Mouse (Mus musculus) gonadal fat pad, adult 2 months (tissue): ENCODE results near the gene Nceh1. TPM values are rescaled to one million over a fixed set of nuclear protein-coding genes. Genes with fewer than 3 reads are reported as not detected.

Source experiments
- DNase-seq: peaks from one replicate; pipeline ENCODE4 v3.0.0-alpha.2; 2012; ENCODE audit warnings: low read depth
- polyA plus RNA-seq: library from polyadenylated mRNA; depleted of rRNA; stranded (reverse); fragments of >200 nt; gene quantifications from 2 replicates; pipeline ENCODE4 v1.2.3, GENCODE M21; 2012

The Nceh1 gene
- polyA plus RNA-seq, 1 experiment: 8.8 TPM

DNA sequence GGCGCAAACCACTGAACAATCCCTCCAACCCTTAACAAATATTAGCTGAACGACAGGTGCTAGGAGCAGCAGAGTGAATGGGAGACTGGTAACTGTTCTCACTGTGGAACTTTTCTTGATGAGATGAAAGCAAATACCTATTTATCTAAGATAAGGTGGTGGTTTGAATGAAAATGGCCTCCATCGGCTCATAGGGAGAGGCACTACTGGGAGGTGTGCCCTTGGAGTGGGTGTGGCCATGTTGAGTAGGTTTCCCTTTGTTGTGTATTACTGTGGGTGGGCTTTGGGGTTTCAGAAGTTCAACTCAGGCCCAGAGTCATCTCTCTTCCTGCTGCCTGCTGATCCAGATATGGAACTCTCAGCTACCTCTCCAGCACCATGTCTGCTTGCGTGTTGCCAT is 8.1 kb downstream of the Nceh1 start:
- DNase-seq: no peak

DNA sequence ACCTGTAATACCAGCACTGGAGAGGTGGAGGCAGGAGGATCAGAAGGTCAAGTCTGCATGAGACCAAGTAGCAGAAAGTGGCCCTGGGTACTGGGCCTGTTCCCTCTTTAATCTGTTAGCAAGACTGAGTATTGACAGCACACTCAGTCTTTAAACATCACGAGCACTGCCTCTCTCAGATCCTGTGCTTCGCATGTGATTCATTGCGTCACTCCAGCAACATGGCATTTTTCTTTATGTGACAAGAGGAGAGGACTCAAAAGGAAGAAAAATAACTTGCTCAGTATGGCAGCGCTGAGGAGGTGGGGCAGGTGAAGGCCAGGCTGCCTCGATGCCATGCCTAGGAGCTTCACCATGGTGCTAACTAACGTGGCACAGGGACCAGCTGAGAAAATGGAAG is 9.1 kb downstream of the Nceh1 start:
- no peak for DNase-seq

DNA sequence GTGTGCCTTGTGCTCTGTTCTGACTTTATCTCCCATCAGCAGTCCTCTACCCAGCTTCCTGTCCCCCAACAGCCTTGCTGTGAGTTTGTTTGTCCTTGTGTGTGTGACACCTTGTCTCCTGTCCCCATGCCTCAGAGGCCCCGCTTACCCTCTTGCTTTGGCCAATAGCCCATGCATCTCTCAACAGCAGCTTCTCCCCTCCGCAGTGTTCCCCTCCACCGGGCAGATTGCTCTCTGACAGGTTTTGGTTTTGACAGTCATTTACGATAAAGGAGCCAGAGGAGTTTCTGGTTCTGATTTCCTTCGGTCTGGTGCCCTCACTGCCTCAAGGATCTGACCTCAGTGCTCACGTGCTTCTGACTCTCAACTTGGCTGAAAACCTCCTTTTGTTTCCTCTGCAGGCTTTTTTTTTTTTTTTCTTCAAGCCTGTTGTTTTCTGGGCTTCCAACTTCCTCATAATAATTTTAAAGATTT is 11.1 kb downstream of the Nceh1 start:
- no peak for DNase-seq

- no peak for DNase-seq
Measured at GRCm38 (mm10) chr3:27195153-27195552, 12.4 kb downstream of the Nceh1 start.

DNA sequence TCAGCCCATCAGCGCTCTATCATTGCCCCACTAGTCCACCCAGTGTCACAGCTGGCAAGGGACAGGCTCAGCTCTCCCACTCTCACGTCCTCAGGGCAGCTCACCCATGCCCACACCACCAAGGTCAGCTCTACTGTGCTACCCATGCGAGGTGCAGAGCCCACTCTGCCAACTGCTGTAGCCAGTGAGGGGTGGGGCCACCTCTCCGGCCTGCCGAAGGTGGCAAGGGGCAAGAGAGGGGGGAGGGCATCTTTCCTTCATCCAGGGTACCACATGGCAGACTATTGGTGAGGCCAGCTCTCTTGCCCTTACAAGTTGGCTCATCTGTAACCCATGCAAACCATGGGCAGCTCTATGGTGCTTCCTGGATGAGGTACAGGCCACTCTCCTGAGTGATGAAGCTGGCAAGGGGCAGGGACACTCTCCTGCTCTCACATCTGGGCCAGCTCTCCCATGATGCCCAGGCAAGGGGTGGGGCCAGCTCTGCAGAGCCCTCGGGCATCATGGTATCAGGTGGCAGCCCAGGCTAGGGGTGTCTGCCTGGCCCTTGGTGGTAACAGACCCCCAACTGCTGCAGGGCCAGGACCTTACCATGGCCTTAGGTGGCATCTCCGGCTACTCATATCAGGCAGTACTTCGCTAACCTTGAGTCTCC is 12.9 kb downstream of the Nceh1 start:
- no peak for DNase-seq

DNA sequence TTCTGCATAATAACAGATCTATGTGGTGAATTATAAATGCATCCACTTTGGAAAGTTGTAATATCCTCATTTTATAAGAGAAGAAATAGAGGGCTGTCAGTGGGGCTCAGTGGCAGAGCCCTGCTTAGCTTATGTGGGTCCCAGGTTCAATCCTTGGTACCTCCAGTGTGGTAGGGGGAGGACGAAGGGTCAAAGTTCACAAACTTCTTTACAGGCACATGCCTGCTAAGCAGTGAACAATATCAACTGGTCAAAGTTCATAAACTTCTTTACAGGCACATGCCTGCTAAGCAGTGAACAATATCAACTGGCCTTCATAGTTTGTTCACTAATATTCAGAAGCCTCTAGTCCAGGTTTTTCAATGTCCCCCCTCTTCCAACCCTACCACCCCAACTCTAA is 13.8 kb downstream of the Nceh1 start:
- no peak for DNase-seq

DNA sequence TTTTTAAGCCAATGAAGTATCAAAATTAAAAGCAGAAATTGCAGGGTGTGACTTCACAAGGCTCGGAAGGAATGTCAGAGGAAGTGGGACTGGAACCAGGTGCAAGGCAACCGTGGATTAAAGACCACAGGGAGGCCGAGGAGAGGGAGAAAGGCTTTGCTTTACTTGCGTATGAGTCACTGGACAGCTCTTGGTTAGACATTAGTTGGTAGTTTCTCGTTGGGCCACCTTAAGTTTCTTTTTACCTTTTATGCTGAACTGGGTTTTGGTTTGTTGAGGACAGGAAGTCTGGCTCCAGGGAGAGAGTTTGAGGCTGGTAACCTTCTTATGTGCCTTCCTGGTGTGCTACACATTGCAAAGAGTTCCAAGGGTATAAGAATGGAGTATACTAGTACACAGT is 15.1 kb downstream of the Nceh1 start:
- DNase-seq: no peak

- no peak for DNase-seq
Measured at GRCm38 (mm10) chr3:27199120-27199519, 16.4 kb downstream of the Nceh1 start.

DNA sequence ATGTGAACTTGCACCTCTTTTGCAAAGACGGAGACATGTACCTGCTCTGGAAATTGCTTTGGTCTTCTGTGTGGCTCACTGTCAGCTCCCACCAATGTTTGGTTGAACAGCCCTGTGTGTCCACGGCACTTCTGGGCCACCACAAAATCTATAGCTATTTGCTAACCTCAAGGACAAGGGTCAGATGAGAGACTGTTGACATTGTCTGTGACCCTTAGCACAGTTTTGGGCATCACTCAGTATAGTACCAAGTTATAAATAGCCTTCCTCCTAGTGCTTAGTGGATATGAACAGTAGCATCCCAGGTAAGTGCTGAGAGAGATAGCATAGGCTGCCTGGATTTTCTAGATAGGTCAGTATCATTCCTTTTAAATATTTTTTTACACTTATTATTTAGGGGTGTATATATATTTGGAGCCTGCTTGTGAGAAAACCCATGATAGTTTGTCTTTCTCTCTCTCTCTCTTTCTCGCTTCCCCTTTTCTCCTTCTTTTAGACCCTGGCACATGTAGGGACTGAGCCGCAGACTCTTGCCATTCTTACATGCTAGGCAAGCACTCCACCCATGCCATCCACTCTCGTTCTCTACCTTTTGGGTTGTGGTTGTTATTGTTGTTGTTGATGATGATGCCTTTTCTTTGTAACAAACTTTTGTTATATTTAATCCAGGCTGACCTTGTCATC is 19.1 kb downstream of the Nceh1 start:
- no peak for DNase-seq

DNA sequence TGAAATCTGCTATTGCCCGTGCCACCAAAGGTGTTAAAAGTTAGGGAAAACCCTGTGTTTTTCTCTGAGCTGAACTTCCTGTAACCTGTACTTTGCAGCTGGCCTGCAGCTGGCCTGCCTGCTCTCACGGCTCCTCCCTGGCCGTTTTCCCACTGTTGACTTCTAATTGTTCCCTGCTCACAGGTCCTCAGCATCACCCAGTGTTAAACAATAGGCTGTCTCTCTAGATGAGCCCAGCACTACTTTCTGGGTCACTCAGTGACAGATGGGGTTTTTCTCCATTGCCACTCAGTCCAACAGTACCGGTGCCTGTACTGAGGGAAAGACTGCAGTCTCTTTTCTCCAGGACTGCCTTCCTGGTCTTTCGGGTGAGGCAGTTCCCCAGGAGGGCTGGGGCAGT is 22.3 kb downstream of the Nceh1 start:
- no peak for DNase-seq

DNA sequence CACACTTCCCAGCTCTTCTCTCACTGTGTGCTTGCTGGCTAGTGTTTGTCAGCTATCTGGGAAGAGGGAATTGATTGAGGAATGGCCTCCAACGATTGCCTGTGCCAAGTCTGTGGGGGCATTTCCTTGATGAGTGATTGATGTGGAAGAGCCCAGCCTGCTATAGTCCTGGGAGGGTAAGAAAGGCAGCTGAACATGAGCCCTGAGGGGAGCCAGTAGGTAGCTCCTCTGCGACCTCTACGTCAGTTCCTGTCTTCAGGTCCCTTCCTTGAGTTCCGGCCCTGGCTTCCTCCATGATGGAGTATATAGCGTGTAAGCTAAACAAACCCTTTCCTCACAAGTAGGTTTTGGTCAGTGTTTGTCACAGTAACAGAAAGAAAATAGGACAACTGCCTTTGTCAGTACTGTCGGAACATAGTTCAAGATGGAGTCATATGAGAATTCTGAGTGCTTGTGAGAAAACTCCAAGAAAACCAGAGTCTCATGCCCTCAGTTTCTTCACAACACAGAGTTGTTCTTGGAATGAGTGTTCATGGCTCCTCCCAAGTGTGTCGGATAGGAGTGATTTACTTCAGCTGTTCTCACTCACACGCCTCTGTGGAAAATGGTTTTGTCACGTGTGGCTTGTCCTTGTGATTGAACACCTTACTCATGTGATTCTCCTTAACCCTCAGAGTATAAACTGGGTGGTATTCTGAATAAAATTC is 22.9 kb downstream of the Nceh1 start:
- DNase-seq: no peak

DNA sequence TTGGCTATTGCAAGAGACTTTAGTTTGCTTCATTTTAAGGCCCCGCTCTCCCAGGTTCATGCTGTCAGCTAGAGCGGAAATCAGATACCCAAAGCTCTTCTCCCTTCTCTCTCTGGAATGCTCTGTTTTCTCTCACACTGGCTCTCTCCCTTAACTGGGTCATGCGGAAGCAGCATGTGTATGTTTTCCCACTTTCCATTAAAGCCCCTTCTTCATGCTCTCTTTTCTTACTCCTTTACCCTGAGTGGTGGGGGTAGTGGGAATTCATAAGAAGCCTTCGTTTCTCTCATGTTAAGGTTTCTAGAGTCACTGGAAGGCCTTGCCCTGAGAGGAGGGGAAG is 23.4 kb downstream of the Nceh1 start:
- no peak for DNase-seq

DNA sequence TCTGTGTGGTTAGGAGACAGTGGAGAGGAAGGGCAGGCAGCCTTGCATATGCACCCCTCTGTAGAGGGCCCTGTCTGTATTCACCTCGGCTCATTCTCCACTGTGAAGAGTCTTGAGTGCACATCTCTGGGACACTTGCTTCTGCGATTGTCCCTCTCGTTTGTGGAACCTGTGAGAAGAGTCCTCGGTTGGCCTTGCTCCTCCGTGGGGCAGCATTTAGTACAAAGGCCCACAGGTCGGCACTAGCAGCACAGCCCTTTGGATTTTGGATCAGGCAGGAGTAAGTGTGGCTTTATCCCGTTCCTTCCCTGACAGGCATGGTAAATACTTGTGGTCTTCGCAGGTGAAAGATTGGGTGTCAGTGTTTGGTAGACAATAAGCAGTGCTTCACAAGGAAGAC is 23.8 kb downstream of the Nceh1 start:
- no peak for DNase-seq

DNA sequence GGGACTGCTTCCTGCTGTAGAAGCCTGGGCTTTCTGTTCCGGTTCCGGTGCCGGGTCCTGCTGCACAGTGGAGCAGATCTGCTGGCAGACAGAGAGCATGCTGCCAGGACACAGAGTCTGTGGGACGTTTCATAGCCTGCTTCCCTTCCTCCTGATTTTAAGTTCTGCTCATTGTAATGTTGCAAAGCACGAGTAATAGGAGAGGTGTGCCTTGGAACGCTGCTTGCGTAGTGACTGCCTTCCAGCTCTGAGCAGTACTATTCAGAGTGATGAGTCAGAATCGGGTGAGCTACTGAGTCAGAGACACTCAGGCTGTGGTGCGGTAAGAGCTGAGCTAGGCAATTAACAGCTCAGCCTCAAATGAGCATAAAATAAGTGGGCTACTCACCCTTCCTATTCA is 26.9 kb downstream of the Nceh1 start:
- DNase-seq: no peak

DNA sequence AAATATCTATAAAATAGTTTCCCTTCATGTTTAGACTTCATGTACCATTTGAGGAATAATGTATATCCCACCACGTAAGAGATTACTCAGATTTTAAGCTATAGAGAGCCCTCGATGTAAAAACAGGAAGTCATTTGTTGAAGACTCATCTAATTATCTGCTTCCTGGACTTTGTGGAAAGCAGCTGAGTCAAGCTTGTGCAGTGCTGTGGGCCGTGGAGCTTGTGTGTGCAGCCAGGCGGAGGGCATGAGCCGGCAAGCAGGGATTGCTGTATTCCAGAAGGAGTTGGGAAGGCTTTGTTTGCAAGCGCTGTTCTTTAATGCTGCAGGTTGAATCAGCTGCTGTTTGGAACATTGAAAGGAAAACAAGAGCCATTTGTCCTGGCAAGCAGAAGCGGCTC is 27.5 kb downstream of the Nceh1 start:
- no peak for DNase-seq

GRCm38 (mm10) chr3:27214016-27214816 is 31.5 kb downstream of the Nceh1 start:
- DNase-seq: no peak

- DNase-seq: no peak
Measured at GRCm38 (mm10) chr3:27217331-27217730, 34.6 kb downstream of the Nceh1 start.

DNA sequence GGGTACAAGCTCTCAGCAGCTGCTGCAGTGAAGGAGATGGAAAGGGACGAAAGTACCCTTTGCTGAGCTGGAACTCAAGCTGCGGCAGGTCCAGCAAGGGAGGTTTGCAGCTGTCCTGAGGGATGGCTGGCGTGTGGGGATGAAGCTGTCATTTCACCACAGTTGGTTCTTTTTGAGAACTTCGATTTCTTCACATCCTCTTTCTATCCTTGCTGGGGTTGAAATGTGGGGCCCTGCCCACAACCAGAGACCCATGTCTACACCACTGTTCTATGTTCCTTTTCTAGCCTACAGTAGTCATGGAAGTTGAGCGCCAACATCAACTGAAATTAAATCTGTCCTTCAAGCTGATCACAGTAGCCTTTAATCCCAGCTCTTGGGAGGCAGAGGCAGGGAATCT is 35.8 kb downstream of the Nceh1 start:
- no peak for DNase-seq

GRCm38 (mm10) chr3:27222052-27222451 is 39.3 kb downstream of the Nceh1 start:
- DNase-seq: no peak

DNA sequence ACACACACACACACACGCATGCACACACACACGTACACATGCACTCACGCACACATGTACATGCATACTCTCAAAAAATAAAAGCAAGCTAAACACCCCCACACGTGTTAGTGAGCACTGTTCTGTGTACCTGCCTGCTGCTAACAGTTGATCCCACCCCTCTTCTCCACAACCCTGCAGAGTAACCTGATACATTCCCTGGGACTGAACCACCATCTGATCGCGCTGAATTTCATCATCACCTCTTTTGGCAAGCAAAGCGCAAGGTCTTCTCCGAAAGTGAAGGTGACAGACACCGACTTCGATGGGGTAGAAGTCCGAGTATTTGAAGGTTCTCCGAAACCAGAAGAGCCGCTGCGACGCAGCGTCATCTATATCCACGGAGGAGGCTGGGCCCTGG is 39.7 kb downstream of the Nceh1 start:
- no peak for DNase-seq

GRCm38 (mm10) chr3:27227629-27228453 is 45.1 kb downstream of the Nceh1 start:
- DNase-seq: no peak
